Mouse (Mus musculus) small intestine, adult 2 months (tissue): Measurements from ENCODE around the gene Luzp2.

Experiments used
- CTCF ChIP-seq: fragments of 200-500 bp; IDR thresholded peaks from 2 replicates; pipeline ENCODE4 v1.5.1; 2012; ENCODE audit warnings: low read depth, mild to moderate bottlenecking, control low read depth, inconsistent platforms, low read length, moderate library complexity, mixed read lengths; ENCODE audit not compliant: insufficient replicate concordance, insufficient read length; ENCODE audit errors: extremely low read depth
- POLR2A ChIP-seq: fragments of 200-500 bp; IDR thresholded peaks from 2 replicates; pipeline ENCODE4 v1.6.1; 2012; ENCODE audit warnings: low read depth, mild to moderate bottlenecking, control low read depth, inconsistent platforms, low read length, moderate library complexity

GRCm38 (mm10) chr7:55009173-55009771 lies 174.0 kb downstream of the Luzp2 start:
- no peak for TF ChIP-seq POLR2A
- TF ChIP-seq CTCF = no peak
